Mouse (Mus musculus): ENCODE measurements at regions not wholly inside any gene's neighbourhood (a gene's known extent, or its start where the extent isn't known, plus 50 kb on each side); places are given as distances from the start of the nearest gene placed in this dataset.
A peak's percentile ranks its signal among the peaks of the same experiment; 100 is the strongest.

- no peak for DNase-seq (ENCODE audit: low read depth, low spot score)
These were observed 243.9 kb downstream of the Tcf7l2 start for GRCm38 (mm10) chr19:55985518-55985917.

- DNase-seq (ENCODE audit: low read depth, low spot score), result peak; percentile 35
These were observed 250.4 kb downstream of the Tcf7l2 start for GRCm38 (mm10) chr19:55991791-55992726.

- no peak for DNase-seq (ENCODE audit: low read depth, low spot score)
These were observed 251.1 kb downstream of the Tcf7l2 start for GRCm38 (mm10) chr19:55992727-55993066.

GRCm38 (mm10) chr19:55995721-55996120 lies 254.1 kb downstream of the Tcf7l2 start:
- DNase-seq (ENCODE audit: low read depth, low spot score), result no peak

GRCm38 (mm10) chr19:55998454-55999180 lies 257.0 kb downstream of the Tcf7l2 start:
- peak; percentile 52 for DNase-seq (ENCODE audit: low read depth, low spot score)

- no peak for DNase-seq (ENCODE audit: low read depth, low spot score)
These were observed 257.8 kb downstream of the Tcf7l2 start for GRCm38 (mm10) chr19:55999409-55999808.

GRCm38 (mm10) chr19:56001428-56001827 lies 259.8 kb downstream of the Tcf7l2 start:
- no peak for DNase-seq (ENCODE audit: low read depth, low spot score)

GRCm38 (mm10) chr19:56005886-56006285 lies 264.3 kb downstream of the Tcf7l2 start:
- no peak for DNase-seq (ENCODE audit: low read depth, low spot score)

GRCm38 (mm10) chr19:56007433-56007832 lies 265.8 kb downstream of the Tcf7l2 start:
- peak; percentile 47 for DNase-seq (ENCODE audit: low read depth, low spot score)

GRCm38 (mm10) chr19:56010766-56011165 lies 269.1 kb downstream of the Tcf7l2 start:
- no peak for DNase-seq (ENCODE audit: low read depth, low spot score)

GRCm38 (mm10) chr19:56011292-56011691 lies 269.7 kb downstream of the Tcf7l2 start:
- no peak for DNase-seq (ENCODE audit: low read depth, low spot score)

GRCm38 (mm10) chr19:56016548-56017346 lies 270.2 kb upstream of the Habp2 start:
- DNase-seq (ENCODE audit: low read depth, low spot score), result no peak

- no peak for DNase-seq (ENCODE audit: low read depth, low spot score)
These were observed 269.4 kb upstream of the Habp2 start for GRCm38 (mm10) chr19:56017524-56017923.

GRCm38 (mm10) chr19:56019143-56019542 lies 267.8 kb upstream of the Habp2 start:
- no peak for DNase-seq (ENCODE audit: low read depth, low spot score)

GRCm38 (mm10) chr19:56022348-56022747 lies 264.6 kb upstream of the Habp2 start:
- no peak for DNase-seq (ENCODE audit: low read depth, low spot score)

- peak; percentile 21 for DNase-seq (ENCODE audit: low read depth, low spot score)
These were observed 262.3 kb upstream of the Habp2 start for GRCm38 (mm10) chr19:56024599-56024998.

- peak; percentile 10 for DNase-seq (ENCODE audit: low read depth, low spot score)
These were observed 257.3 kb upstream of the Habp2 start for GRCm38 (mm10) chr19:56029428-56030281.

GRCm38 (mm10) chr19:56030401-56030925 lies 256.5 kb upstream of the Habp2 start:
- DNase-seq (ENCODE audit: low read depth, low spot score), result no peak

GRCm38 (mm10) chr19:56034552-56034951 lies 252.4 kb upstream of the Habp2 start:
- DNase-seq (ENCODE audit: low read depth, low spot score), result no peak

- DNase-seq (ENCODE audit: low read depth, low spot score), result no peak
These were observed 249.4 kb upstream of the Habp2 start for GRCm38 (mm10) chr19:56037584-56037983.

Data from R1 (cell line).